Mouse (Mus musculus): ENCODE results near the gene Dpy19l3. TPM values are rescaled to one million over a fixed set of nuclear protein-coding genes. Genes with fewer than 3 reads are reported as not detected.
A peak's percentile ranks its signal among the peaks of the same experiment; 100 is the strongest.

Dpy19l3 gene
- total RNA-seq, 2 experiments from 2014 or later: 78.7 to 87.5 TPM

GRCm38 (mm10) chr7:35692641-35693040 is 61.6 kb downstream of the Dpy19l3 start:
- no peak for DNase-seq (ENCODE audit: extremely low spot score in 1 of 2, low spot score in 1 of 2)

- no peak for DNase-seq (ENCODE audit: extremely low spot score in 1 of 2, low spot score in 1 of 2)
Measured at GRCm38 (mm10) chr7:35692117-35692516, 62.1 kb downstream of the Dpy19l3 start.

- no peak for DNase-seq (ENCODE audit: extremely low spot score in 1 of 2, low spot score in 1 of 2)
Measured at GRCm38 (mm10) chr7:35688781-35689349, 65.4 kb downstream of the Dpy19l3 start.

- DNase-seq (ENCODE audit: extremely low spot score in 1 of 2, low spot score in 1 of 2): no peak
Measured at GRCm38 (mm10) chr7:35688276-35688675, 66.0 kb downstream of the Dpy19l3 start.

- no peak for DNase-seq (ENCODE audit: extremely low spot score in 1 of 2, low spot score in 1 of 2)
Measured at GRCm38 (mm10) chr7:35687229-35687628, 67.0 kb downstream of the Dpy19l3 start.

GRCm38 (mm10) chr7:35686756-35687155 is 67.5 kb downstream of the Dpy19l3 start:
- DNase-seq (ENCODE audit: extremely low spot score in 1 of 2, low spot score in 1 of 2): peak; percentile 38 to 76

GRCm38 (mm10) chr7:35686216-35686615 is 68.0 kb downstream of the Dpy19l3 start:
- DNase-seq (ENCODE audit: extremely low spot score in 1 of 2, low spot score in 1 of 2): no peak

- DNase-seq (ENCODE audit: extremely low spot score in 1 of 2, low spot score in 1 of 2): no peak
Measured at GRCm38 (mm10) chr7:35683409-35684122, 70.7 kb downstream of the Dpy19l3 start.

GRCm38 (mm10) chr7:35681559-35681958 is 72.7 kb downstream of the Dpy19l3 start:
- no peak for DNase-seq (ENCODE audit: extremely low spot score in 1 of 2, low spot score in 1 of 2)

GRCm38 (mm10) chr7:35678976-35679375 is 75.3 kb downstream of the Dpy19l3 start:
- DNase-seq (ENCODE audit: extremely low spot score in 1 of 2, low spot score in 1 of 2): no peak

- DNase-seq (ENCODE audit: extremely low spot score in 1 of 2, low spot score in 1 of 2): no peak
Measured at GRCm38 (mm10) chr7:35668066-35669041, 85.9 kb downstream of the Dpy19l3 start.

- DNase-seq (ENCODE audit: extremely low spot score in 1 of 2, low spot score in 1 of 2): no peak
Measured at GRCm38 (mm10) chr7:35663790-35664376, 90.4 kb downstream of the Dpy19l3 start.

GRCm38 (mm10) chr7:35659173-35659572 is 95.1 kb downstream of the Dpy19l3 start:
- DNase-seq (ENCODE audit: extremely low spot score in 1 of 2, low spot score in 1 of 2): peak in 1 of 2 experiments; percentile 31

- no peak for DNase-seq (ENCODE audit: extremely low spot score in 1 of 2, low spot score in 1 of 2)
Measured at GRCm38 (mm10) chr7:35657829-35658228, 96.4 kb downstream of the Dpy19l3 start.

- no peak for DNase-seq (ENCODE audit: extremely low spot score in 1 of 2, low spot score in 1 of 2)
Measured at GRCm38 (mm10) chr7:35651583-35652270, 102.5 kb downstream of the Dpy19l3 start.

GRCm38 (mm10) chr7:35650716-35651410 is 103.4 kb downstream of the Dpy19l3 start:
- peak; percentile 31 to 56 for DNase-seq (ENCODE audit: extremely low spot score in 1 of 2, low spot score in 1 of 2)

GRCm38 (mm10) chr7:35649071-35649470 is 105.2 kb downstream of the Dpy19l3 start:
- no peak for DNase-seq (ENCODE audit: extremely low spot score in 1 of 2, low spot score in 1 of 2)

- no peak for DNase-seq (ENCODE audit: extremely low spot score in 1 of 2, low spot score in 1 of 2)
Measured at GRCm38 (mm10) chr7:35648239-35649069, 105.8 kb downstream of the Dpy19l3 start.
